Mouse (Mus musculus) lung, adult 2 months (tissue): ENCODE data around the gene Rasl2-9. TPM values are rescaled to one million over a fixed set of nuclear protein-coding genes. Genes with fewer than 3 reads are reported as not detected.
A peak's percentile ranks its signal among the peaks of the same experiment; 100 is the strongest.
"Not testable (repeated sequence)": the region's sequence is repeated elsewhere in the genome, so short reads cannot be mapped to it uniquely, and the experiment has no call there.

Source experiments
- DNase-seq: peaks from one replicate; pipeline ENCODE4 v3.0.0; 2022
- H3K4me1 ChIP-seq: fragments of 200-500 bp; 2 replicates; pipeline ENCODE4 v1.6.1; 2011; ENCODE audit warnings: low read length; ENCODE audit not compliant: control insufficient read depth, insufficient read depth
- H3K4me3 ChIP-seq: fragments of 200-500 bp; replicated peaks from 2 replicates; pipeline ENCODE3; 2011; ENCODE audit warnings: low read depth, mild to moderate bottlenecking, control low read depth, low read length; ENCODE audit errors: extremely low read depth
- CTCF ChIP-seq: fragments of 200-500 bp; IDR thresholded peaks from 2 replicates; pipeline ENCODE4 v1.5.1; 2011; ENCODE audit warnings: mild to moderate bottlenecking, low read length, control low read depth; ENCODE audit not compliant: insufficient read depth
- POLR2A ChIP-seq: fragments of 200-500 bp; IDR thresholded peaks from 2 replicates; pipeline ENCODE4 v1.6.1; 2011; ENCODE audit warnings: low read depth, mild to moderate bottlenecking, control low read depth, low read length, borderline replicate concordance; ENCODE audit errors: extremely low read depth
- WGBS: fragments of 180-500 bp; shearing (Covaris S2); methylation state at CpG from one replicate; pipeline ENCODE4 v1.1.7; 2018; 5-methylcytosine and 5-hydroxymethylcytosine counted together
- polyA plus RNA-seq: library from polyadenylated mRNA; depleted of rRNA; stranded (reverse); fragments of >200 nt; gene quantifications from 2 replicates; pipeline ENCODE4 v1.2.3, GENCODE M21; 2012; rRNA removed

Rasl2-9 gene
- polyA plus RNA-seq, 1 experiment = 0.24 TPM

DNA sequence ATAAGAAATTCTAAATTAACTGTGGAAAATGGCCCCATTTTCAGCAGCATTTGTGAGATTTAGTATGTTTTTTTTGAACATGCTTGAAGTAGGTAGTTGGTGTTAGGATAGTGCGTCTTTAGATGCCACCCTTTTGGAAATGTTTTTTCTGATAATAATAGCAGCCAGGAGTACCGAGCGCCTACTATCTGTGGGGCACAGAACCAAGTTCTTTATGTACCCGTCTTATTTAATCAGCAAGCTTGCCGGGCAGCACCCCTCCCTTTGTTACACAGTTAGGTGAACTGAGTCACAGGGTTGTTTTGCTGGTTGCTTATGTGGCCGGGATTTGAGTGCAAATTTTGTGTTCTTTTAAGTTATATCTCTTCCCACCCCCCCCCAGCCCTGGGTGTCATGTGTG, 44.5 kb downstream of the Rasl2-9 start:
- 37% methylated on average over 6 of the region's 6 CpGs for WGBS
- Histone ChIP-seq H3K4me1 (peaks cover 6% of the 10 kb centered on the region; the same call in 1 of the 2 replicates), H3K4me3 (no peak overlapping the region)
- DNase-seq = no peak
- TF ChIP-seq POLR2A (no peak), CTCF (no peak)

DNA sequence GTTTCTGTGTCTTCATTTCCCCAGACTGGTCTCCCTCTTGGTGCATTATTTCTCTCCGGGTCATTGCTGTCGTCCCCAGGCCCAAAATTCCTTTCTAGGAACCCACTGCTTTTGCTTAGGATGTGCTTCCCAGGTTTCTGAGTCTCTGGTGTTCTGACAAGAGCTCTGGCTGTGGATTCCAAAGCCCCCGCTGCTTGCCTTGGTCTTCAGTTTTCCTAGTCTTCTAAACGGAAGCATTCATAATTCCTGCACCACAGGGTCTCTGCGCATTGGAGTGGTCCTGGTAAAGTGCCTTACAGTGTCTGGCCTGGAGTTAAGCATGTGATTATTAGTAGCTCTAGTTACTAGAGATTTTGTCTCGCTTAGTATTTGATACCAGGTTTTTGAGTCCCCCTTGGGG, 44.9 kb downstream of the Rasl2-9 start:
- WGBS = 7% methylated on average over 6 of the region's 6 CpGs
- peaks cover 6% of the 10 kb centered on the region; the same call in 1 of the 2 replicates for H3K4me1 ChIP-seq
- TF ChIP-seq POLR2A (no peak), CTCF (no peak)

DNA sequence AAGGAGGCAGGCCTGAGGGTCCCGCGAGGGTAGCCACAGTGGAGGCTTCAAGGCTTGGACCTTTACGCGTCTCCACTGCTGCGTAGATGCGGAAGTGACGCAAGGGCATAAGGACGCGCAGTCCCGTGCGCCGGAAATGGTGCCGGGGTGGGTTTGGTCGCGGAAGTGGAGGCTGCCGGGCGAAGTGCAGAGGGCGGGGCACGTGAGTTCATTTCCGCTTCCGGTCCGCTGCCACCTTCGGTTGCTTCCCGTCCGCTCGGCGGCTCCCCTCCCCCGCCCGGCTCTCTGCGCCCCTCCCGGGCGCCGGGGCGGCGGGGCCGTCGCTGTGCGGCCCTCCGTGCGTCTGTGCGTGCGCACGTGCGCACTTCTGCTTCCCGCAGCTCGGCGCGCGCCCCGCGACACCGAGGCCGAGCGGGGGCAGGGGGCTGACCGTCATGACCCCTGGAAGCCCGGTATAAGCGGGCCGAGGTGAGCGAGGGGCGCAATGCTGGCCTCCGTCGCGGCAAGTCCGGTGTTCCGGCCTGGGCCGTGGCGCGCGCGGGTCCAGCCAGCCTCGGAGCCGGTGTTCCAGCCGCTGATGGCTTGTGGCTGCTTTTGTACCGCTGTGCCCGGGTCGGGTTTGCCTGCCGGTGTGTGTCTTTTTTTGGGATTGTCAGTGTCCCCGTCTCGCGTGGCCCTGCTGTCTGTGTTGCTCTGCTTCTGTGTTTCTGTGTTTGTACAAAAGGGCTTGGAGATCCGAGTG, 45.6 kb downstream of the Rasl2-9 start, which contains the start of gene Epn1:
TSS of gene Epn1 (plus strand) at position 226 of the 742 bp plus-strand sequence.
- TF ChIP-seq POLR2A = peak; percentile 76; the same call in 1 of the 2 replicates
- TF ChIP-seq CTCF = no peak
- peaks cover 4% of the 10 kb centered on the region; the same call in 1 of the 2 replicates for H3K4me1 ChIP-seq
- WGBS = under 1% methylated on average over 81 of the region's 81 CpGs
- peak within 1 kb of the TSS; percentile 58 for H3K4me3 ChIP-seq
- peak; percentile 94 for DNase-seq

More for the DNA sequence above, 44.9 kb downstream of the Rasl2-9 start:
- no peak for DNase-seq
- peak overlapping the region; percentile 58 for H3K4me3 ChIP-seq

DNA sequence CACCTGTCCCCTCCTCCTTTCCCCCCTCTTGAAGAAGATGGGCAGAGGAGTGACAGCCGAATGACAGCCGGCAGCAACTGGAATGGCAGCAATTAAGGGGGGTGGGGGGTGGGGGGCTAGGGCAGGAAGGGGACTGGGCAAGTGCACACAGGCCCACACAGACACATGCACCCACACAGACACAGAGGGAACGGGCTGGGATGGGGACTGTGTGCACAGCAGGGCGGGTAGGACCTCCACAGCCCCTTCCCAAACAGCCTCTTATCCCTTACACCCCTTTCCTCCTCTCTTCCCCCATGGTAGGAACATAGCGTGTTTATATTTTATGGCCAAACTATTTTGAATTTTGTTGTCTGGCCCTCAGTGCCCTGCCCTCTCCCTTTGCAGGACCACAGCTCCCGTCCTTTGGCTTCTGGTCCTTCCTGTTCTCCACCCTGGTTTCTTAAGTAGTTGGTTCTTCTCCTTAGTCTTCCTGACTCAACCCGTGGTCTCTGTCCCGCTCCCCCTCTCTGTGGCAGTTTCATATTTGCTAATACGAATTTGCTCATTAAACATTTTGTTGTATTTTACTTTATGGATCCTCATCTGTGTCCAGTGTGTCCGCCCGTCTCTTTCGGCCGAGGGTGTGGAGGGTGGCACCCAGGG, 46.3 kb downstream of the Rasl2-9 start:
- not testable (repeated sequence) for DNase-seq, H3K4me1 ChIP-seq
- 26% methylated on average over 10 of the region's 13 CpGs for WGBS
- peak overlapping the region; percentile 58 for H3K4me3 ChIP-seq

DNA sequence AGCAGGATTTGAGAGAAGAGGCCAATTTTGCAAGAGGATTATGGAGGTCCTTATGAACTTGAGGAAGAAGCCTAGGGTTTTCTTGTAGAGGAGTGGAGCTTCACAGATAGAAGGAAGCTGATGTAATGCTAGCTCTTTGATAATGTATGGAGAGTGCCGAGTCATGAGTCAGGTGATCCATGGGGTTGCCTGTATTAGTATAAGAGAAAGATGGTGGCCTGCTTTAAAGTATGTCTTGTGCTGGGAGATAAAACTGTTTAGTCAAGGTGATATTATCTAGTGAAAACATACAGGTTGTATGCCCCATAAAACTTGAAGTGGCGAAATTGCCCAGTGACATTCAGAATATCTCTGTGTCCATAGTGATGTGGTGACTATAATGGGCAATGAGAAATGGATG, 48.8 kb downstream of the Rasl2-9 start:
- TF ChIP-seq POLR2A = no peak
- no peak for TF ChIP-seq CTCF
- WGBS = 78% methylated on average over 2 of the region's 2 CpGs
- DNase-seq = no peak
- Histone ChIP-seq H3K4me3 (no peak overlapping the region), H3K4me1 (peaks cover 2% of the 10 kb centered on the region; the same call in 1 of the 2 replicates)

DNA sequence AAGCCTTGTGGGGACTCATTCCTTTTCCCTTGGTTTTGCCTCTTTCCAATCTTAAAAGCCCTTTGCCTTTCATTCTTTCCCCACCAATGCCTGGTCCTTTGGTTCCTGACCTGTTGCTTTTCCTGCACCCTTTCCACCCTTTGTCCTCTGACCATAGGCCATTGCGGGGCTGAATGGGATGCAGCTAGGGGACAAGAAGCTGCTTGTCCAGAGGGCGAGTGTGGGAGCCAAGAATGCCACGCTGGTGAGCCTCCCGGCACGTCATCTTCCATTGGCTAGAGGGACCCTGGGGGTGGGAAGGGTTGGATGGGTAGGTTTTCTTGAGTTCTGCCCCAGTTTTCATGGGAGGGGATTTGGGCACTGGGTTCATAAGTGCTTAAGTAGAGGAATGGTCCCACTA, 50.8 kb downstream of the Rasl2-9 start:
- TF ChIP-seq POLR2A (no peak), CTCF (no peak)
- WGBS = 88% methylated on average over 5 of the region's 5 CpGs
- Histone ChIP-seq H3K4me1 (no peaks in the 10 kb centered on the region; the same call in 1 of the 2 replicates), H3K4me3 (no peak overlapping the region)
- DNase-seq = no peak

Other genes starting within 250 kb of the Rasl2-9 start
- 13.4 and 15.0 TPM in 2 replicates for gene Isoc2a, start 248.8 kb downstream of the Rasl2-9 start, polyA plus RNA-seq
- gene Gm36210, start 219.4 kb downstream of the Rasl2-9 start, polyA plus RNA-seq = 0.15 and 0.20 TPM in 2 replicates
- 20.6 and 24.7 TPM in 2 replicates for gene Zfp628, start 210.7 kb downstream of the Rasl2-9 start, polyA plus RNA-seq
- gene Nat14, start 203.9 kb downstream of the Rasl2-9 start, polyA plus RNA-seq = 7.1 and 7.6 TPM in 2 replicates
- 7.5 and 8.0 TPM in 2 replicates for gene Ssc5d, start 200.2 kb downstream of the Rasl2-9 start, polyA plus RNA-seq
- gene Sbk2, start 161.5 kb downstream of the Rasl2-9 start, polyA plus RNA-seq = 5.6 and 24.2 TPM in 2 replicates
- 6.5 and 9.0 TPM in 2 replicates for gene Sbk3, start 154.8 kb downstream of the Rasl2-9 start, polyA plus RNA-seq
- 84.1 and 90.7 TPM in 2 replicates for gene Zfp579, start 129.8 kb downstream of the Rasl2-9 start, polyA plus RNA-seq
- 37.0 and 43.5 TPM in 2 replicates for gene Zfp524, start 111.5 kb downstream of the Rasl2-9 start, polyA plus RNA-seq
- gene Fiz1, start 111.3 kb downstream of the Rasl2-9 start, polyA plus RNA-seq = 32.2 and 33.9 TPM in 2 replicates
- not detected in 2 replicates for gene Gm44973, start 110.5 kb downstream of the Rasl2-9 start, polyA plus RNA-seq
- gene Zfp865, start 105.6 kb downstream of the Rasl2-9 start, polyA plus RNA-seq = 43.2 and 47.9 TPM in 2 replicates
- 0.90 and 0.97 TPM in 2 replicates for gene Ccdc106, start 105.4 kb downstream of the Rasl2-9 start, polyA plus RNA-seq
- not detected in 2 replicates for gene 4632433K11Rik, start 91.8 kb downstream of the Rasl2-9 start, polyA plus RNA-seq
- 5.2 and 6.9 TPM in 2 replicates for gene Zfp784, start 87.5 kb downstream of the Rasl2-9 start, polyA plus RNA-seq
- 36.0 and 37.9 TPM in 2 replicates for gene Zfp580, start 74.4 kb downstream of the Rasl2-9 start, polyA plus RNA-seq
- gene U2af2, start 63.8 kb downstream of the Rasl2-9 start, polyA plus RNA-seq = 145 and 189 TPM in 2 replicates
- 151 and 160 TPM in 2 replicates for gene Epn1, start 45.7 kb downstream of the Rasl2-9 start, polyA plus RNA-seq
- not detected in 2 replicates for gene Rfpl4, start 9.0 kb downstream of the Rasl2-9 start, polyA plus RNA-seq
- not detected in 2 replicates for gene Vmn1r55, start 23.7 kb upstream of the Rasl2-9 start, polyA plus RNA-seq
- gene Vmn1r56, start 70.8 kb upstream of the Rasl2-9 start, polyA plus RNA-seq = not detected in 2 replicates
- gene Vmn1r57, start 92.5 kb upstream of the Rasl2-9 start, polyA plus RNA-seq = not detected in 2 replicates
- not detected in 2 replicates for gene Gm5065, start 224.6 kb upstream of the Rasl2-9 start, polyA plus RNA-seq
- not detected in 2 replicates for gene Nlrp2, start 225.1 kb upstream of the Rasl2-9 start, polyA plus RNA-seq